Mouse (Mus musculus): ENCODE measurements around the gene Nme8.

DNA sequence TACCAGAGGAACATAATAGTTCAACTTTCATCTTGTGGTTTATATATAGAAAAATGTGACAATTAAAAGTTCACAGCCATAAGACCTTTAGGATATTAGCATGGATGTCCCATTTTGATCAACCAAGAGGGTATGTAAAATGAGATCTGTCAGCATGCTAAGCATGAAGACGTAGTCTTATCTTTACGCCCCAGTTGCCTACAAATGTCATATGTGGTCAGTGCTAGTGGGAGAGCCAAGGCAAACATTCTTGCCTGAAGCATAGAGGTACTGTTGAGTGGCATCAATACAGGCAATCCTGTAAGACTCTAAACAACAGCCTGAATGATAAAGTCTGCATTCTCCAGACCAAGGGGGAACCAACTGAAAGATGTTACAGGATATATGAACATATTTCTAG lies 45.2 kb downstream of the Nme8 start:
- TF ChIP-seq ZNF384 (IDR thresholded peaks at IDR 0.05; ENCODE audit: low read depth, low read length) (no peak), MAFK (IDR thresholded peaks at IDR 0.05; ENCODE audit: insufficient read depth, low read depth, low read length) (no peak)
